Mouse (Mus musculus) testis, adult 10 weeks (tissue): Measurements from ENCODE around the gene Ppp1r13b. TPM values are rescaled to one million over a fixed set of nuclear protein-coding genes. Genes with fewer than 3 reads are reported as not detected.

Experiments
- polyA plus RNA-seq: library from polyadenylated mRNA; stranded (reverse); fragments of 350-450 nt; fragmentation: Illumina TruSeq; extraction: RNeasy Lipid Tissue Mini Kit (QIAGEN cat#74804); gene quantifications from one replicate; pipeline ENCODE4 v1.2.3, GENCODE M21; 2014; ENCODE audit warnings: low read depth, low replicate concordance

Gene Ppp1r13b
- 7.9 TPM for polyA plus RNA-seq

GRCm38 (mm10) chr12:111907970-111908681, at the start of gene Ppp1r13b:
TSS of gene Ppp1r13b (minus strand) at chr12:111908110.

GRCm38 (mm10) chr12:111813766-111814617, 93.9 kb downstream of the Ppp1r13b start, which contains the start of the genes Xrcc3 and Zfyve21:
TSS of gene Xrcc3 (minus strand) at chr12:111813873.
TSS of gene Zfyve21 (plus strand) at chr12:111814170.

Other genes with a start within 250 kb of the Ppp1r13b start
- 0.17 TPM for gene Ckb, start 235.8 kb downstream of the Ppp1r13b start, polyA plus RNA-seq
- gene Trmt61a, start 230.0 kb downstream of the Ppp1r13b start, polyA plus RNA-seq: 0.18 TPM
- 332 TPM for gene Bag5, start 194.9 kb downstream of the Ppp1r13b start, polyA plus RNA-seq
- gene Apopt1, start 194.8 kb downstream of the Ppp1r13b start, polyA plus RNA-seq: 40.6 TPM
- gene Klc1, start 149.3 kb downstream of the Ppp1r13b start, polyA plus RNA-seq: 3.3 TPM
- gene Xrcc3, start 94.2 kb downstream of the Ppp1r13b start, polyA plus RNA-seq: 0.36 TPM
- 7.1 TPM for gene Zfyve21, start 93.9 kb downstream of the Ppp1r13b start, polyA plus RNA-seq
- gene Atp5mpl, start 58.9 kb upstream of the Ppp1r13b start, polyA plus RNA-seq: 602 TPM
- 39.3 TPM for gene Tdrd9, start 63.4 kb upstream of the Ppp1r13b start, polyA plus RNA-seq
- not detected for gene Rd3l, start 73.2 kb upstream of the Ppp1r13b start, polyA plus RNA-seq
- not detected for gene Aspg, start 198.6 kb upstream of the Ppp1r13b start, polyA plus RNA-seq
- gene Kif26a, start 238.1 kb upstream of the Ppp1r13b start, polyA plus RNA-seq: 0.07 TPM